Mouse (Mus musculus): ENCODE measurements around the gene Btbd9.

DNA sequence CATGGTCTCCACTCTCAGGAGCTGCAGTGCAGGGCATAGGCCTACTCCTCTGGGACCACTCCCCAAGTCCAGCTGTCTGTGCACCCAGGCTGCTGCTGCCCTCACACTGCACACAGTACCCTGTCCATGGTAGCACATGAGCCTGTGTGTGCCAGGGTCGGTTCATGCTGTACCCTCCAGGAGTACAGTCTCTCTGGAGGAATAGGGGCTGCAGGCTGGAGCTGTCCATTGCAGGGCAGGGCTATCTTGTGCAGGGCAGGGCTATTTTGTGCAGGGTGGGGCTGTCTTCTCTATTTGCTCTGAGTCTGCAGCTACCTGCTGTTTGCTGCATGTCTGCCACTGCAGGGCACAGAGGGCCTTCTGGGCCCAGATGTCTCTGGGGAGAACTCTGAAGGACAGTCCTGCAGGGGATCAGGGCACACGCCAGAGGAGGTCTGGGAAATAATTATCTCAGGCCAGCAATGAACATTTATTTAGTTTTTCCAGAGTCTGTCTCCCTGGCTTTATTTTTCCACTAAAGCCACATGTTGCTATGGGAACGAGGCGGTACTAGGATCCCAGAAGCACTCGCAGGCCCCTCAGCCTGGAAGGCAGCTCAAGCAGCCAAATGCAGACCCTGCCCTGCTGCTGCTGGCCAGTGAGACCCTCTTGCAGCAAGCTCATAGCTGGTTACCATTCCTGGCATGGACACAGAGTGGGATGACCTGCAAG, 351.1 kb downstream of the Btbd9 start:
- TF ChIP-seq CTCF (IDR thresholded peaks at IDR 0.05; ENCODE audit: extremely low read depth, insufficient read depth, low read length) (no peak), POLR2A (IDR thresholded peaks at IDR 0.05; ENCODE audit: extremely low read depth, insufficient read depth, low read length) (no peak)
